Mouse (Mus musculus) thymus, adult 2 months (tissue): ENCODE results near the gene Tln2. TPM values are rescaled to one million over a fixed set of nuclear protein-coding genes. Genes with fewer than 3 reads are reported as not detected.

Experiments used
- DNase-seq: peaks from one replicate; pipeline ENCODE4 v3.0.0; 2021
- H3K27ac ChIP-seq: fragments of 200-500 bp; 2 replicates; pipeline ENCODE4 v1.5.1; 2012; ENCODE audit warnings: low read length, control low read depth; ENCODE audit not compliant: control insufficient read depth, insufficient read depth
- H3K27me3 ChIP-seq: fragments of 200-500 bp; 2 replicates; pipeline ENCODE4 v1.6.1; 2012; ENCODE audit warnings: mild to moderate bottlenecking, low read length, moderate library complexity, mixed read lengths; ENCODE audit not compliant: control insufficient read depth, insufficient read depth
- H3K36me3 ChIP-seq: fragments of 200-500 bp; 2 replicates; pipeline ENCODE4 v1.6.1; 2012; ENCODE audit warnings: mild to moderate bottlenecking, low read length, moderate library complexity; ENCODE audit not compliant: control insufficient read depth, insufficient read depth
- H3K4me1 ChIP-seq: fragments of 200-500 bp; replicated peaks from 2 replicates; pipeline ENCODE4 v1.6.1; 2012; ENCODE audit warnings: low read length; ENCODE audit not compliant: control insufficient read depth, insufficient read depth
- H3K4me3 ChIP-seq: fragments of 200-500 bp; 2 replicates; pipeline ENCODE4 v1.5.1; 2012; ENCODE audit warnings: mild to moderate bottlenecking, low read length, control low read depth, moderate library complexity; ENCODE audit not compliant: control insufficient read depth, insufficient read depth
- CTCF ChIP-seq: fragments of 200-500 bp; IDR thresholded peaks from 2 replicates; pipeline ENCODE4 v1.5.1; 2012; ENCODE audit warnings: mild to moderate bottlenecking, control low read depth, low read length, moderate library complexity, borderline replicate concordance; ENCODE audit not compliant: control insufficient read depth, poor library complexity, insufficient read depth; ENCODE audit errors: extremely low read depth
- POLR2A ChIP-seq: fragments of 200-500 bp; IDR thresholded peaks from 2 replicates; pipeline ENCODE4 v1.6.1; 2012; ENCODE audit warnings: mild to moderate bottlenecking, low read length, control low read depth, moderate library complexity; ENCODE audit not compliant: control insufficient read depth, poor library complexity, insufficient read depth; ENCODE audit errors: extremely low read depth
- WGBS: fragments of 180-500 bp; shearing (Covaris S2); methylation state at CpG from one replicate; pipeline ENCODE4 v1.1.7; 2018; 5-methylcytosine and 5-hydroxymethylcytosine counted together
- polyA plus RNA-seq: library from polyadenylated mRNA; depleted of rRNA; stranded (reverse); fragments of >200 nt; gene quantifications from 2 replicates; pipeline ENCODE4 v1.2.3, GENCODE M21; 2012

The Tln2 gene
- polyA plus RNA-seq, 1 experiment, result 3.7 TPM

DNA sequence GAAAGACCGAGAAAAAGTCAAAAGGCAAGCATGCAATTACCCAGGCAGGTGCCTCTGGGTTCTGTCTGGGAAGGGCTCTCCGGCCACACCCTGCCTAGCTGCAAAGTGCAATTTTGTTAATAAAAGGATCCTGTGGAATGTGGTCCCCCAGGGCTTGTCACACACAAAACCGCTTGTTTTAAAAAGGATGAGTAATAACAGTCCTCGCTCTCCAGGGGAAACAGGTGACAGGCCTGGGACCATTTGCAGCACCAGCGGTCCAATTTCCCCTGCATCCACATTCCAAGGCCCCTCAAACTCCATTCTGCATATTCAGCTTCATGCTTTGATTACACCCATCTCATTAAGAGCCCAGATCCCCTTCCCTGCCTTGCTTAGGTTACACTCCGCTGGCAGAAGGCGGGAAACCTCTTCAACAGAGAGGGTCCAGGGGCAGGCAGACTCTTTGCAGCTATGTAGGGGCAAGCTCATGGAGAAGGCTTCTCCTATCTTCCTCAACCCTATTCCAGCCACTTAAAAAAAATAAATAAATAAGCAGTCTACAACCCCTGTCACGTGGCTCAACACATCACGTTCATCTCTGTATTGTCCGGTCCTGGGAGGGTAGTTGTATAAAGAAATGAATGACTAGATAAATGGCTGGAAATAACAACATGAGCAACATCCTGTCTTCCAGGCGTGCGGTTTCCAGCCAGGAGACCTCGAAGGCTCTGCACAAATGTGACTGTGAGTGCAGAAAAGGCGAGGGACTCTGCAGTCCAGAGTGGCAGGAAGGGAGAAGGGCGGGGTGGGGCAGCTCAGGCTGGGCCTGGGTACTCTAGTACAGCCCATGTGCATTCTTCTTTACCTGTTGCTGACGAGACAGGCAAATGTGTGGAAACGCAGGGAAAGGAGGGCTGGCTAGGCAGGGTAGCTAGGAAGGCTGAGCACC lies 19.5 kb downstream of the Tln2 start:
- WGBS, result 66% methylated on average over 17 of the region's 17 CpGs
- H3K27ac ChIP-seq, result no peak overlapping the region
- TF ChIP-seq CTCF, result no peak
- no peak for TF ChIP-seq POLR2A

DNA sequence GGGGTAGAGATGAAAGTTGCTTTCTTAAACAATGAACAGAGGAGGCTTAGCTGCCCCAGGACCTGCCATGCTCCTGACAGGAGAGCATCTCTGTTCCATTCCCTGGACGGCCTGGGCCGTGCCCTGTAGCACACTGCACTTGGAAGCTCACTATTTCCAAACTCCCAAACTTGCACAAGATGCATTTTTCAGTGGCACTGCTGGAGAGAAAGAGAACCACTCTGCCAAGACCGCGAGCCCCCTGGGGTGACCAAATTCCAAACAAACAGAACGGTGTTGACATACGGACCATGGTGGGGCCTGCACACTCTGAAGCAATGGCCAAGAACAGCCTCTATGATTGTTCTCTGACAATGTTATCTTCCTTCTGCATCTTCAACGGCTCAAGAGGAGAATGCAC lies 25.1 kb downstream of the Tln2 start:
- no peak for TF ChIP-seq CTCF
- no peak for TF ChIP-seq POLR2A
- Histone ChIP-seq H3K27ac (no peak overlapping the region), H3K4me1 (no peaks in the 10 kb centered on the region), H3K4me3 (no peak overlapping the region), H3K27me3 (no peaks in the 10 kb centered on the region), H3K36me3 (no peaks in the 10 kb centered on the region)
- DNase-seq, result no peak
- WGBS, result 71% methylated on average over 7 of the region's 7 CpGs

More for the DNA sequence above, 19.5 kb downstream of the Tln2 start:
- H3K4me3 ChIP-seq, result no peak overlapping the region
- H3K36me3 ChIP-seq, result no peaks in the 10 kb centered on the region
- H3K4me1 ChIP-seq, result no peaks in the 10 kb centered on the region
- H3K27me3 ChIP-seq, result no peaks in the 10 kb centered on the region
- DNase-seq, result no peak

DNA sequence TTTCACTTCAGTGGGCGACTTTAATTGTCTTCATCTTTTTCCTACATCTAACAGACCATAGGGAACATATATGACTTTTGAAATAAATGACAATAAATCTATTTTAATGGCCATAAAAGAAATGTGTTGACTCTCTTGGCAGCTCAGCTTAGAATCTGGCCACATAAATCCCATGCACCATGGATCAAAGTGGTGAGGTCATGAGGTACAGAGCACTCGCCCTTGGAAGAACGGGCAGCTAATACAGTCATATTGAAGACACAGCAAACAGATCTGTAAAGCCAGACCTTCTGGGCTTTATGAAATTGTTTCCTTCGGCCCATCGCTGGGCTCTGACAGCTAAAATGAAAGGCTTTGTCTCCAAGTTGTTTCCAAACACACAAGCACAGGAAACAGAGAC lies 26.2 kb downstream of the Tln2 start:
- no peak overlapping the region for H3K4me3 ChIP-seq
- WGBS, result 65% methylated on average over 5 of the region's 5 CpGs
- no peak for DNase-seq
- no peaks in the 10 kb centered on the region for H3K27me3 ChIP-seq
- H3K4me1 ChIP-seq, result no peaks in the 10 kb centered on the region
- TF ChIP-seq CTCF (no peak), POLR2A (no peak)
- no peak overlapping the region for H3K27ac ChIP-seq
- H3K36me3 ChIP-seq, result no peaks in the 10 kb centered on the region

- Histone ChIP-seq H3K36me3 (no peaks in the 10 kb centered on the region), H3K27ac (no peak overlapping the region), H3K4me1 (no peaks in the 10 kb centered on the region), H3K4me3 (no peak overlapping the region), H3K27me3 (no peaks in the 10 kb centered on the region)
- 100% methylated on average over 1 of the region's 1 CpGs for WGBS
- TF ChIP-seq CTCF (no peak), POLR2A (no peak)
- DNase-seq, result no peak
These were observed 26.9 kb downstream of the Tln2 start for GRCm38 (mm10) chr9:67532631-67533030.

GRCm38 (mm10) chr9:67529600-67529999 lies 29.9 kb downstream of the Tln2 start:
- no peak overlapping the region for H3K27ac ChIP-seq
- no peaks in the 10 kb centered on the region for H3K27me3 ChIP-seq
- no peak overlapping the region for H3K4me3 ChIP-seq
- no peaks in the 10 kb centered on the region for H3K36me3 ChIP-seq
- WGBS, result 84% methylated on average over 5 of the region's 5 CpGs
- no peak for DNase-seq
- TF ChIP-seq POLR2A, result no peak
- no peak for TF ChIP-seq CTCF
- no peaks in the 10 kb centered on the region for H3K4me1 ChIP-seq

GRCm38 (mm10) chr9:67527726-67528125 lies 31.8 kb downstream of the Tln2 start:
- Histone ChIP-seq H3K27ac (no peak overlapping the region), H3K4me1 (no peaks in the 10 kb centered on the region), H3K4me3 (no peak overlapping the region), H3K27me3 (no peaks in the 10 kb centered on the region), H3K36me3 (no peaks in the 10 kb centered on the region)
- WGBS, result 97% methylated on average over 2 of the region's 2 CpGs
- TF ChIP-seq POLR2A (no peak), CTCF (no peak)
- no peak for DNase-seq

DNA sequence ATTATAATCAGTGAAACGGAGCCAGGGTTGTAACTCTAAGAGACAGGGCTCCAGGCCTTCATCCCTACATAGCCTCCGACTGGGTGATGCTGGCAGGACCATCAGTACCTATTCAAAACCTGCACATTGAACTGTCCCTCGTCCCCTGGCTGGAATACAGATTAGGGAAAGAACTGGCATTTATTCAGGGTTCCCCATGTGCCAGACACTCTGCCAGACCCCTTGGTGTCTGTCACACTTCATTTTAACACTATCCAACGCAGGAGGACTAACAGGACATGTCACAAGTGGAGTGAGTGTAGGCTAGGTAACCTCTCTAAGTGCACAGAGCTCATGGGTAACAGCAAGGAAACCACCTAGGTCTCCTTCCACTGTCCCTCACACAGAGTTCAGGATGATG lies 37.8 kb downstream of the Tln2 start:
- Histone ChIP-seq H3K4me1 (no peaks in the 10 kb centered on the region), H3K4me3 (no peak overlapping the region), H3K36me3 (no peaks in the 10 kb centered on the region), H3K27ac (no peak overlapping the region), H3K27me3 (no peaks in the 10 kb centered on the region)
- WGBS, result 79% methylated on average over 4 of the region's 4 CpGs
- DNase-seq, result no peak
- TF ChIP-seq CTCF, result no peak
- no peak for TF ChIP-seq POLR2A
